Mouse (Mus musculus): ENCODE measurements around the gene Taldo1.
A peak's percentile ranks its signal among the peaks of the same experiment; 100 is the strongest.
"Not testable (repeated sequence)": the region's sequence is repeated elsewhere in the genome, so short reads cannot be mapped to it uniquely, and the experiment has no call there.

Gene Taldo1

DNA sequence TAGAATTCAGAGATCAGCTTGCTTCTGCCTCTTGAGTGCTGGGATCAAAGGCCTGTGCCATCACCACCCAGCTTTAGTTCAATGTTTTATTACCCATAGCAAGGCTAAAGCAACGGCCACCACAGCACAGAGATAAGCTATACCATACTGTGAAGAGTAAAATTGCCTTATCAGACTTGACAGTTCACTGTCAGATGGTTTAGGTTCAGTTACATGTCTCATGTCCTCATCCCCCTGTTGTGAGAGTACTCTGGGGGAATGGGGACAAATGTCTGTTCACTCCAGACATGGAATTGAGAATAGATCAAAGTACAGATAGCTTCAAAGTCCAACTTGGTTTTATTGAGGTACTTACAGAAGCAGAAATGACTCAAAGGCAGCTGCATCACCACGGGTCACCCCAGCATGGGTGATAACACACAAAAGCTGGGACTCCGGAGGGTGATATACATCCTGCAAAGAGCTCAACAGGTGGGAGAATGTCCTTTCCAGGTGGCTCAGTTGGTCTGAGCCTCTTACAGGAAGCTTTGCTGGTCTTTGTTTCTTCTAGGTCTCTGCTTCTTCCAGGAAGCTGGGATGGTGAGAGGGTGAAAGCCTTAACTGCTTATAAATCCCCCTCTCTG lies 3.4 kb upstream of the Taldo1 start:
- no peak for DNase-seq

DNA sequence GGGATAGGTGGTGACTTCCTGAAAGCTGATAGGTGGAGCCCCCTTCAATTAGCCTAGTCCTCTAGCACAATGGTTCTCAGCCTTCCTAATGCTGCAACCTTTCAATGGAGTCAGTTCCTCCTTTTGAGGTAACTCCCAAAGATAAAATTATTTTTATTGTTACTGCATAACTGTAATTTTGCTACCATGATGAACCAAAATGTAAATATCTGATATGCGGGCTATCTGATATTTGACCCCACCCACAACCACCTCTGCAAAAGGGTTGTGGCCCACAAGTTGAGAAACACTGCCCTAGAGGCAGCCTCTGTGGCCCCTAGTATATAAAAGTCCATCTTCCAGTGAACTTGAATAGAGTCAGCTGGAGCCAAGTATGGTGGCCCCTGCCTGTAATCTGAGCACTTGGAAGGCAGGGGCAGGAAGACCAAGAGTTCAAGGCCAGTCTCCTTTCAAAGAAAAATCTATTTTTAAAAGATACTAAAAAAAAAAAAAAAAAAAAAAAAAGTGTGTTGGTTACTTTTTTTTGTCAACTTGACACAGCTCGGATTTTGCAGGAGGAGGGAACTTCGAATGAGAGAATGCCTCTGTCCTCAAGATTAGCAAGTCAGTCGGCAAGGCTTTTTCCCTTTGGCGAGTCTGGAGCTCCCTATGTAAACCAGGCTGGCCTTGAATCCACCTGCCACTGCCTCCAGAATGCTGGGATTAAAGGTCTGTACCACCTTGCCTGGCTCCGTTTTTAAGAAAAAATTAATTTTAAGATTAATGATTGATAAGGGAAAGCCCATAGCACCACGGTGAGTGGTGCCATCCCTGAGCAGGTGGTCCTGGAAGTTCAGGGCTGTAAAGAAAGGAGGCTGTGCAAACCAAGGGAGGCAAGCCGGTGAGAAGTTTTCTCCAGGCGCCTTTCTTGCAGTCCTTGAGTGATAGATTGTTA lies 1.4 kb upstream of the Taldo1 start:
- no peak for DNase-seq

DNA sequence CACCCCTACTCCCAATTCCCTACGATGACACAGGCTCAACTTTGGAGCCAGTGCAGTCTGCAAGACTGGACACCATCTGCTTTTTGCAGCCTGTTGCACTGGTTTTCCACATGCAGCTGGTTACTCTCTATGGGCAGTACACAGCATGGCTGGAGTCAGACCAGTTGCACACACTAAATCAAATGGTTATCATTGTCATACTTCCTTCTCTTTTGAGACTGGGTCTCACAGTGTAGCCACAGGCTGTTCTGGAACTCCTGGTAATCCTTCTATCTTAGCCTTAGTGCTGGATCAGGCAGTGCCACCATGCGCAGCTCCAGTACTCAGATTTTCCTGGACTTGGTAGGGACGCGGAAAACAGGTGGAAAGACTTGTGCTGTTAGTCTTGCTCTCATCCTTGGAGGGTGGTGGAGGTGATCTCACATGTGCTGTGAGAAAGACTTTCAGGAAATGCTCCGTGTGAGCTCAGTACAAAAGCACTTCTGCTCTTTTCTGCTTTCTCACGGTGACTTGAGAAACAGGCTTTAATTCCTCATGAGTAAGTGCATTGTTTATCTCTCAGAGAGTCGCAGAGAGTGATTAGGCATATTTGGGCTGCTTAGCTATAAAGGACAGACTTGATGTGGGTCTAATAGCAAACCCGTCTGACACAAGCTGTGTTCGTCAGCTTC lies 688 bp downstream of the Taldo1 start:
- no peak for DNase-seq

DNA sequence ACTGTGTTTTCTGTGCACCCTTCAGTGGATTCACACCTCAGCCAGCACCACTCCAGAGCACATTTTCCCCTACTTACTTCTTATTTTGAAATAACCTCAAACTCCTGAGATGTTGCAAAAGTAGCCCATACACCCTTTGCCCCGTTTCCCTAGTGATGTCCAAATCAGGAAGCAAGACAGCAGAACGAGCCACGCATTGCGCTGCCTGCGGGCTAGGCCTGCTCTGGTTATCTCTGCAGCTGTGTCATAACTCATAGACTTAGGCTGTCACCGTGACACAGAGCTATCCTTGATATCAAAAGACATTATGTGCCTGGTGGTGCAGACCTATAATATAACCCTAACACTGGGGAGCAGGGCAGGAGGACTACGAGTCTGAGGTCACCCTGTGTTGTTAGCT lies 2.2 kb downstream of the Taldo1 start:
- no peak for DNase-seq

DNA sequence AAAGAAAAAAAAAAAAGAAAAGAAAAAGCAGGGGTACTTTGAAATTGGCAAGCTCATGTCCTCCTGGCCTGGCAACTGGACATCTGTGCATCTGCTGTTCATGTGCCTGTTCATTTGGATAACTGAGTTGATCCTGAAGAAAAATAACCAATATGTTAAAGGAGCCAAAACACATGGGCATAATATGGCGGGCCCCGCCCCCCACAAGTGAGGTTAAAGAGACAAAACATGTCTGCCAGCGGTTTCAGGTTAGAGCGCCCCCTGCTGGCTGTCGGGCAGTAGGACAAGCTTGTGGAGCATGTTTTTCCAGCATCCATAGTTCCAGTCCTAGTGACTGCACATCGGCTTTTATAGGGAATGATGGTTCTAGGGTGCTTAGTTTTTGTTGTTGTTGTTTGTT lies 2.8 kb downstream of the Taldo1 start:
- DNase-seq, result peak; percentile 77

DNA sequence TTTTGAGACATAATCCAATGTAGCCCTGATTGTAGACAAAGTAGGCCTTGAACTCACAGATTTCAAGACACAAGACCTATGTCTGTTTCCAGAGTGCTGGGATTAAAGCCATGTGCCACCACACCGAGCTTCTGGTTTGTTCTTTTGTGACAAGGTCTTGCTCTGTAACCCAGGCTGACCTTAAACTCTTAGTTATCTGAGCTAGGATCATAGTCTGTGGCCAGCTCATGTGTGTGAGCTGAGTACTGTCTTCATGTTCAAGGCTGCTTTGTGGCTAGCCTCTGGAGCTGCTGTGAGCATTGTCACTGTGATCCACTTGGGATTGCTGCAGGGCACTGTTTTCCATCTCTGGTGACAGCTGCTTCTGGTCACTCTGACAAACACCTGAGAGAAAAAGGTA lies 3.3 kb downstream of the Taldo1 start:
- DNase-seq, result no peak

DNA sequence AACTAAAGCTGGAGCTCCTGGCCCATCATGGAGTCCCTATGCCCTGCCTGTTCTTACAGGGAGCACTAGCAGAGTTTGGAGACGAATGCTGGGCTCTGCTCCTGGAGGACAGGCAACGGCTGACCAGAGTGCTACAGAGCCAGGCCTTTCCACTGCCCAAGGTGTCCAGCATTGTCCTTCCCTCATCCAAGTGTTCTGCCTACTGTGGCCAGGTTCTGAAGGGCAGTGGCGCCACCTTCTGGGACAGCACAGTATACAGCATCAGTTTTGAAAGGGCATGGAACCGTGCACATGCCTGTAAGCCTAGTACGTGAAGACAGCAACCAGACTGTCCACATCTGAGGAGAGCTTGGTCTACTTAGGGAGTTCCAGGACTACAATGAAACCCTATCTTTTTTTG lies 11.3 kb downstream of the Taldo1 start:
- DNase-seq, result peak; percentile 56

DNA sequence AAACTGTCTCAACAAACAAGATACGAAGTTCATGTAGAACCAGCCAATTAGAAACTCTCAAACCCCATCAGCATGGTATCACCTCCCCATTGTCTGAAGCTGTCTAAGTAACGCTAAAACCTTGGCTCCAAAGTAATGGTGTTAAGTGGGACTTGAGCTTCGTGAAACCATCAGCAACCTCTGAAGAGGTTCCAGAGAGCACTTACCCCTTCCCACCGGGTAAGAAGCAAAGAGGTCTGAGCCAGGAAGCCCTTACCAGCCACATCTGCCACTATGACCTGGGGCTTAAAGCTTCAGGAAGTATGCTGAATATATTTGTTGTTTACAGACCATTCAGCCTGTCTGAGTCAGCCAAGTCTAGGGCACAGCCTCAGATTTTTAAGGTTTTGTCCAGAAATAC lies 13.5 kb downstream of the Taldo1 start:
- no peak for DNase-seq

DNA sequence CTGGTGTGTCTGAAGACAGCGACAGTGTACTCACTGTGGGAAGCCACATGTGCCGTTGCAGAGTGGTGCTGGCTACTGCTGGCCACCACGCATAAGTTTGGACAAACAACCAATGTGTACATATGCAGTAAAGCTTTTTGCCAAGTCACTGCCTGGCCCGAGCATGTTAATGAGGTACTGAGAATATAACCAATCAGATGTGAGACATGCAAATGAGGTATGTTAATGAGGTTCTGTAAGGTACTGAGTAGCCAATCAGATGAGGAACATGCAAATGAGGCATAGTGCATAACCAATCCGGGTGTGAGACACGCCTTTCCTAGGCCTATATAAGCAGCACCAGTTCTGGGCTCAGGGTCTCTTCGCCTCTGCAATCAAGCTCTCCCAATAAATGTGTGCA lies 15.7 kb downstream of the Taldo1 start:
- not testable (repeated sequence) for DNase-seq

DNA sequence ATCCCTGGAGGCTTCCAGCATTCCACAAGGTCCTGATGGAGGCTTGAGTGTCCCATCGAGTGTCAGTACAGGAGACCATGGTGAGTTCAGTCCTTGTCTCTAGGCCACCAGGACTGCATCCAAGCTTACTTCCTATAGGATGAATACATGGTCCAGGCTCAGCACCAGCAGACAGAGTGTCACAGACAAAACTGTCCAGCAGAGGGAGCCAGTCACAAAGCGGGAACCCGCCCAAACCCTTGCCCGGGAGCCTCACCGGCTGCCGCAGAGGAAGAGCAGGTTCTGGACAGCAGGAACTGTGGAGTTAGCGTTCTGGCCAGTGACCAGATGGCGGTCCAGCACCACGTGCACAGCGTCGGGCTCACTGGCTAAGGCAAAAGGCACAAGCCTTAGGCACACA lies 16.8 kb downstream of the Taldo1 start:
- DNase-seq, result peak; percentile 86

DNA sequence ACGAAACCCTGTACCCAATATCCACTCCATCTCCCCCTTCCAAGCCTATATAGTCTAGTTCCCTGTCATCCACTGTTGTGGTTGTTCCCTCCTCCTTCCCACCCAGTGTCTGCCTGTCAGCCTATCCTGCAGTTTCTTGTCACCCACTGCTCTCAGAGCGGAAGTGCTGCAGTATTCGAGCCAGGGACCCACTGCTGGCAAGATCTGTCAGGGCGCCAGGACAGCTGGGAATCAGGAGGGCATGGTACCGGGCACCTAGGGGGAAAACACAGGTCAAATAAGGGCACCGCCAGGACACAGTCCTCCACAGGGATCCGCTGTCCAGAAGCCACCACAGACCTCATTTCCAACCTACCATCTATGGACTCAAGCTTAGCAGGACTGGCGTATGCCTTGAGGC lies 18.6 kb downstream of the Taldo1 start:
- no peak for DNase-seq

DNA sequence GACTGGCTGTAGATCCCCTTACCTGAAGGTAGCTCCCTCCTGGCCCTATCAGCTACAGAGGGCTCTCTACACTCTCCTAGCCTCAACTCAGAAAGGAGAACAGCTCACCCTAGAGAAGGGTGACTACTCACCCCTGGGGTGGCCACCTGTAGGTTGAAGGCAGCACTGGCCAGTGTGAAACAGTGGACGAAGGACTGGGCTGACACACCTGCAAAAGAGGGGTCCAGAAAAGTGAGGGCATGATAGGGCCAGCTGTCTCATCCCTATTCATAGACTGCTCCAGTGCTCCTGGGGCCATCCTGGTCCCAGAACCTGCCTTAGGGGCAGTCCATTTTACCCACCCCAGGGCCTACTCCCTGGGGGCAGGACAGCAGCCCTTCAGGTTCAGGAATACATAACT lies 19.7 kb downstream of the Taldo1 start:
- no peak for DNase-seq

DNA sequence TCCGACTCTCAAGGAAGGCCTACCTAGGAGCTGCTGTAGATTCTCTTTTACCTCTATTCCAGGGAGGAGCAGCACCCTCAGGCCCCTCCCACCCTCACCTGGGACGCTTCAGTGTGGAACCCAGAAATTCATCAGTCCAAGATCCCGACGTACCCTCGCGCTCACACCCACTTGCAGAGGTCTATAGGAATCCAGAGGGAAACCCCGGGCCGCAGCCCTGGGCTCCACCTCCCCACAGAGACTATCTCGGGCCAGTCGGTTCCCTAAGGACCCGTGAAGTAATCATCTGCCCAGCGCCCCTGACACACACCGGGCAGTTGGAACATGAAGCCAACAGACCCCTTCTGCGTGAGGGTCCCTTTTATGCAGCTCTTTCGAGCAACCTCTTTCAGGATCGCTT lies 21.3 kb downstream of the Taldo1 start:
- DNase-seq, result no peak

DNA sequence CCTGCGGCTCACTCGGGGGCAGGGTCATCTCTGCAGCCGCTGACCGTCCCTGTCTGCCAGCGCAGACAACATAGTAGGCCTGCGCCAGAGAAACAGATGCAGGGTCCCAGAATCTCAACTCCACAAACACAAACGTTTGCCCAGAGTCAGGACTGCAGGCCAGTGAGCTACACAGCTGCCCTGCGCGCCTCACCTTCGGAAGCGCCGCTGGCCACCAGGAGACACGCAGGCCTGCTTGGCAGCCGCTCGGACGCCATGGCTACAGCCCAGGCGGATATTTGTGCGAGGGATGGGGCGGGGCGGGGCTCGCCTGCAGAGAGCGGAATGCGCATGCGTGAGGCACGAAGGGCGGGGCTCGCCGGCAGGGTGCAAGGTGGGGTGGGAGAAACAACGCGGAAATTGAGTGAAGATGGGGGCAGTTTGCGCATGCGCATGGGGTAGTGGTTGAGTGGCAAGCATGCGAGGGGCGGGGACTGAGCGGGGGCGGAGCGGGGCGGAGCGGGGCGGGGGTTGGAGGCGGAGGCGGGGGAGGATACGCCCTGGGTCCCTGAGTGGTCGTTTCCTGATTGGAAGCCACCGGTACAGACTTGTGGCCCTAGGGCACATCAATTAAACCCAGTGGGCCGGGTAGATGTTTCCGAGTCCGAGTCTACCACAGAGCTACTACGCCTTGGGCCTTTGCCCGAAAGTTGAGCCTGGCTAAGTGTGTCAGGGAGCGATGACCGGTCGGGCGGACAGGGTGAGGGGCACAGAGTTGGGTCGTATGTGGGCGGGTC lies 22.0 kb downstream of the Taldo1 start, which contains the start of gene Gatd1:
TSS of gene Gatd1 (minus strand) at position 328 of the 776 bp plus-strand sequence.
- DNase-seq, result peak; percentile 100

DNA sequence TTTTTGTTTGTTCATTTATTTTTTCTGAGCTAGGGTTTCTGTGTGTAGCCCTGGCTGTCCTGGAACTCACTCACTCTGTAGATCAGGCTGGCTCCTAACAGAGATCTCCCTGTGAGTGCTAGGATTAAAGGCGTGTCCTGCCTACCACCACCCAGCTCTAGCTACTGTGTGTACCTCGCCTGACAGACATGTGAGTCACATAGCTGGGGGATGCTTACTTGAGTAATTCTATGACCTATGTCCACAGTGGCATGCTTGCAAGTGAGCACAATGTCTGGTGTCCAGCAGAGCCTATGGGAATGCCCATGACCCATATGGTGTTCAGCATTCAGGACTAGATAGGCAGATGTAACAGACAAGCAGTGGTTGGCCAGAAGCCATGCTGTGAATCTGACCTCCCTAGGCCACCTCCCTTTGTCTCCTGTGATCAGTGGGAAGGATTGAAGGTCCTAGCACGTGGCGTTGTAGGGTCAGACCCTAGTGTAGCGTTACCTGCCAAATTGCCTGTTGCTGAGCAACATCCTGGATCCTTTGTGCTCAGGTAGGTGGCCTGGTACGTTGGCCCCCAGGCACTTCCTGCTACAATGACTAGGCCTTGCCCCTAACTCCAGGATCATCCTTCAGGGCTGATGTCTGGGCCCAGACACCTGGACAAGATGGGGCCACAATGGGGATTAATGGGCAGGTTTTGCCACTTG lies 24.3 kb downstream of the Taldo1 start:
- DNase-seq, result no peak

DNA sequence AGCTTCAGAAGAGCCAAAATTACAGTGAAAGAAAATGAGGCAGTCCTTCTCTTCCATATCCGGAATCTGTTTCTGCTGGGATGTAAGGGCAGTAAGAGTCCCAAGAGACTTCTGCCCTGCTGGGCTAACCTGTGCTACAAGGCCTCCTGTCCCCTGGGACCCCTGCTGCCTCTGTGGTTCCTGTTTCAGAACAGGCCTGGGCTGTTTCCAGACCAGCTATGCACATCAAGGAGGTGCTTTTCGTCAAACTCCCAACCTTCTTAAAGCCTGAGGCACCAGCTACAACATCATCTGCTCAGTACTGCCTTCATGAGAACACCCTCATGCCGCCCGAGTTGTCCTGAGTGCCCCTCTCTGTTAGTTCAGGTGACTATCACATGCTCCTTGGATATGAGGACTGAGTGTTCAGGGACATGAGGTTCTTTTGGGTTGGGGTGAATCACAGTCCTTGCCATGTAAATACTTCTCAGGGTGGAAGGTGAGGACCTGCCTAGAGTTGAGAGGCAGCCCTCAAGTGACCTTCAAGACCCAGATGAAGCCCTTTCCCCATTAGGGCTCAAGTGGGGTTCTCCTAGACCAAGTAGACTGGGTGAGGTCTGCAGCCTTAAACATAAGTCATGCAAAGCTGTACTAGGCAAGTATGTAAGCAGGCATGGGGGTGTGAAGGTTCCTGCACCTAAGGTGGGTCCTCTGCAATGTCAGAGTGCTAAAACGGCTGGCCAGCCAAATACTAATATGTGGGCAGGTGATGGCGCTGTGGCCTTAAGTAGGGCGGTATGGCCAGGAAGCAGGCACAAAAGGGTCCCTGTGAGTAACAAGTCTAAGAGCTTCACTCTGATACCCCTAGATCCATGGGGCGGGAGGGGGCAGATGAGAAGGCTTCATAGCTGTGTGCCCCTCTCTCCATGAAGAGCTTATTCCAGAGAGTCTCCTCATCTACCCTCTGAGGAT lies 26.0 kb downstream of the Taldo1 start:
- no peak for DNase-seq

DNA sequence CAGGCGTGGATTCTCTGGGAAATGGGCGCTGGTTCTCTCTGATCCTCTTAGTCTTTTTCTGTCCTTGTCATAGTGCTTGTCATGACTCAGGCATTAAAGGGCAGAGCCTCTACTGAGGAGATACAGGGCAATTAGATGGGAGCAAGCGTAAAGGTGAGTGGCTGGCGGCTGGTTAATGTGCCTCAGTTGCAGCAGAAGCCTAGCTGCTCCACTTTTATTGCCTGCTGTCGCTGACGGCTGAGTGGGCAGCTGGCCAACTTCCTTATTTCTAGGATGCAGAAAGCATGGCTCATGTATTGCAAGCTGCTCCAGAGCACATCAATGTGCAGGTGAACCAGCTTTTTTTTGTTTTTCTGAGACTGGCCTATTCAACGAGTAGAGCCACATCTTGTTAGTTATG lies 27.0 kb downstream of the Taldo1 start:
- peak; percentile 70 for DNase-seq

DNA sequence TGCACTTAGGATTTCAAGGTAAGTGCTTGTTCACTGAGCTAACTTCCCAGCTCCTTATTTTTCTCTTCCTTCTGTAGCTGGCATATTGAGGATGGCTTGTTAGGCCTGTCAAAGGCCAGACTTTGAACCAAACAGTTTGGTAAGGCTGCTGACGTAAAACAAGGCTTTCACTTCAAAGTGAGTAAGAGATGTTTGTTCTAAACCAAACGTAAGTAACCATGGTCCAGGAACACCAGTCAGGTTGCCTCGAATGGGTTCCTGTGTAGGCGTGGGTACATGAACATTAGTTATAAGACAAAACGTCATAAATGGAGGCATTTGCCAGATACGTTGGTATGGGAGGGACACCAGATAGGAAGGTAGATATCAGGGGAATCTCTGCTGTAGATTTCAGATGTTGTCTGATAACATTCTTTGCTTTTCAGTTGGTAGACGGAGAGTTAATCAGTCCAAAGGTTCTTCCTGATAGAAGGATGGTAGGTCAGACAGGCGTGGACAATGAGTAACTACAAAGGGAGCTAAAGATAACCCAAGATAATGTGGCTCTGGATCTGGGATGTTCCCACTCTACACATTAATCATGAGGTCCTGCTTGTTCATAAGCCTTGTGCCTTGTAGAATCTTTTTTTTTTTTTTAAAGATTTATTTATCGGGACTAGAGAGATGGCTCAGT lies 28.2 kb downstream of the Taldo1 start:
- DNase-seq, result no peak

DNA sequence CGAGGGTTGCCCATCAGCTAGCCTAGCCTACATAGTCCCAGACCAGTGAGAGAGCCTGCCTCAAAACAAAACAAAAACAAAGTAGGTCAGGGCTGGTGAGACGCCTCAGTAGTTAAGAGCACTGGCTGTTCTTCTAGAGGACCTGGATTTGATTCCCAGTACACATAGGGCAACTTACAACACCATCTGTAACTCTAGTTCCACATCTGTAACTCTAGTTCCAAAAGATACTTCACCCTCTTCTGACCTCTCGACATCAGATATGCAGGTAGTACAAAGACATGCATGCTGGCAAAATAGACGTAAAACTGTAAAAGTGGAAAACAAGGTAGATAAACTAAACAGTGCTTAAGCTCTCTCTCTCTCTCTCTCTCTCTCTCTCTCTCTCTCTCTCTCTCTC lies 31.8 kb downstream of the Taldo1 start:
- DNase-seq, result no peak

DNA sequence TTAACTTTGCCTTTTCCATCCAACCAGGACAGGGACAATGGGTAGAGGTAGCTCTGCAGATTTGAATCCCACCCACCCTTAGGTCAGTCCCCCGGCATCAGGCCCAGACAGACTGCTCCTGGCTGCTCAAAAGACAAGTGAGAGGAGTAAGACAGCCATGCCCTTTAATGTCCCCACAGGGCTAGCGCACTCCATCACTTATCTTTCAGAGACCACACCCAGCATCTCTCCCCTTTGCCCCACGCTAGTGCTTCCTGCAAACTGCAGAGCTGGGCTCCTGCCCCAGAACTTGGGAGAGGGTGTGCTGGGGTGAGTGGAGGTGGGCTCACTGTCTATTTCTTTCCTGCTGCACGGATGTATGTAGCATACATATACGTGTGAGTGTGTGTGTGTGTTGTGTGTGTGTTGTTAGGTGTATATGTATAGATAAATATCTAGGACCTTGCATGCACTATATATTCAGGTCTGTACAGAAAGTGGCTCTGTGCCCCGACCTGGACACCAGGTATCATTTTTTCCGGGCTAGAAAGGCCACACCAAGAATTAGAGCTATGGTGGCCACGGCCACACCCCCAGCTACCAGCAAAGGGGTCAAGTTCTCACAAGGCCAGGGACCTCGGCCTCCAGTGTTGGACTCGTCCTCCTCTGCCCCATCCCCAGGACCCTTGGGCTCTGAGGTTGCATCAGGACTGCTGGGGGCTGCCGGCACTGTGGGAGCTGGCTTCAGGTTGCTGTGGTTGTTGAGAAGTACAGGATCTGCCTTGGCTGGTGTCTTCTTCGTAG lies 35.1 kb downstream of the Taldo1 start:
- DNase-seq, result no peak

All from right cerebral cortex, postnatal 4 days (tissue).